31 mouse cellular contexts compared by ENCODE assay signal in the genomic region with DNA sequence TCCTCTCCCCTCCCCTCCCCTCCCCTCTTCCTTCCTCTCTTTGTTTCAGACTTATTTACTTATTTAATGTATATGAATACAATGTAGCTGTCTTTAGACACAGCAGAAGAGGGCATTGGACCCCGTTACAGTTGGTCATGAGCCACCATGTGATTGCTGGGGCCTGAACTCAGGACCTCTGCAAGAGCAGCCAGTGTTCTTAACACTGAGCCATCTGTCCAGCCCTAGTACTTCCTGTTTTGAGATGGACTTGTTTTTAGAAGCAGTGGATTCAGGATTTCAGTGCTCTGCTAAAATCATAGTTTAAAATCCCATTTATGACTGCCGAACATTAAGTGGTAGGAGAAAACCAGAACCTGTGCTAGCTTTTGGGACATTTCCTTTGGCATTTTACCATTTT. TPM values are rescaled to one million over a fixed set of nuclear protein-coding genes. Genes with fewer than 3 reads are reported as not detected.
A peak's percentile ranks its signal among the peaks of the same experiment; 100 is the strongest.
DNase-seq lines count a peak whose midpoint lies in the region; ATAC-seq and TF ChIP-seq lines count a peak whose summit lies in the region.
"Had no signal": no experiment of that assay in that cellular context is flagged by ENCODE, and none has a peak within 500 bp of the region (broad histone marks: within the 10 kb centered on the region; RNA-seq: fewer than 3 reads in every experiment).

No protein-coding gene starts in this region.

- intact Hi-C loops in heart, adult 2 months (cut with DNase I) = loop anchor here (5.0 kb wide), 1 partner anchor 81 kb away; no protein-coding TSS in a partner anchor

- peaks cover 10% of the 10 kb centered on the region for H3K79me2 ChIP-seq in heart, adult 2 months (replicated peaks; ENCODE audit: control insufficient read depth, insufficient read depth, low read length)

- 0 out of 2 replicates have a peak overlapping the region, but pooled peaks have one; percentile 7 for H3K4me2 ChIP-seq in lung, embryonic 14.5 days
- H3K4me2 ChIP-seq: embryonic facial prominence, embryonic 13.5 days; forebrain, embryonic 12.5 days; heart, embryonic 11.5 days; hindbrain, embryonic 14.5 days; limb, embryonic 15.5 days; liver, embryonic 13.5 days; midbrain, embryonic 12.5 days; neural tube, embryonic 12.5 days had no signal

- H3K36me3 ChIP-seq in heart, adult 2 months (ENCODE audit: control insufficient read depth, insufficient read depth, low read length) = peaks cover 36% of the 10 kb centered on the region
- 0 out of 2 replicates have a peak, but pooled peaks cover 2% of the 10 kb centered on the region for H3K36me3 ChIP-seq in heart, embryonic 10.5 days
- no peaks in the 10 kb centered on the region for H3K36me3 ChIP-seq in lung, embryonic 14.5 days (ENCODE audit: insufficient read depth)
- H3K36me3 ChIP-seq: embryonic facial prominence, embryonic 13.5 days; forebrain, embryonic 12.5 days; limb, embryonic 15.5 days; midbrain, embryonic 12.5 days; neural tube, embryonic 12.5 days had no signal

- H3K27ac ChIP-seq in heart, adult 2 months = peak overlapping the region; percentile 6; the same call in 1 of the 2 replicates
- H3K27ac ChIP-seq in heart, embryonic 10.5 days = no peak overlapping the region
- H3K27ac ChIP-seq in lung, embryonic 14.5 days (ENCODE audit: low read depth) = no peak overlapping the region
- H3K27ac ChIP-seq in bone marrow macrophage, adult 2 months (ENCODE audit: insufficient read depth, low read depth, low read length) = peak overlapping the region; percentile 98
- H3K27ac ChIP-seq: embryonic facial prominence, embryonic 13.5 days; forebrain, embryonic 12.5 days; hindbrain, embryonic 14.5 days; limb, embryonic 10.5 days; limb, embryonic 15.5 days; liver, embryonic 13.5 days; midbrain, embryonic 12.5 days; neural tube, embryonic 12.5 days had no signal

- DNase-seq in heart, adult 2 months = no peak
- DNase-seq in heart, embryonic 10.5 days (ENCODE audit: low spot score) = no peak
- DNase-seq in lung, embryonic 14.5 days = peak; percentile 9
- no peak for DNase-seq in lung, adult 2 months
- DNase-seq in 416B (ENCODE audit: low read depth) = peak; percentile 62
- DNase-seq in right cerebral cortex, postnatal 36 days (ENCODE audit: low spot score in 2 of 2) = no peak
- DNase-seq: adrenal gland, postnatal 14 days; cerebellum, adult 18-20 months; cerebellum, postnatal 10 days; forebrain, postnatal 0 days; gastrocnemius, postnatal 14 days; heart, postnatal 10 days; kidney, postnatal 25 days; liver, embryonic 13.5 days; right cerebral cortex, adult 18-20 months; right cerebral cortex, postnatal 4 days had no signal

- no peak for TF ChIP-seq CTCF in heart, adult 2 months (IDR thresholded peaks at IDR 0.05)
- no peak for TF ChIP-seq CTCF in lung, embryonic 14.5 days (IDR thresholded peaks at IDR 0.05; ENCODE audit: low read depth)
- TF ChIP-seq CTCF in lung, adult 2 months (IDR thresholded peaks at IDR 0.05; ENCODE audit: insufficient read depth, low read length) = no peak
- no peak for TF ChIP-seq CTCF in bone marrow macrophage, adult 2 months (IDR thresholded peaks at IDR 0.05; ENCODE audit: low read depth, low read length)

- H3K4me1 ChIP-seq in heart, adult 2 months (ENCODE audit: control insufficient read depth, insufficient read depth, low read length) = peaks cover 12% of the 10 kb centered on the region
- peaks cover 15% of the 10 kb centered on the region for H3K4me1 ChIP-seq in heart, embryonic 10.5 days
- peaks cover 5% of the 10 kb centered on the region; the same call in 1 of the 2 replicates for H3K4me1 ChIP-seq in lung, embryonic 14.5 days (ENCODE audit: insufficient read depth)
- H3K4me1 ChIP-seq in lung, adult 2 months (ENCODE audit: control insufficient read depth, insufficient read depth, low read length) = peaks cover 17% of the 10 kb centered on the region
- peaks cover 37% of the 10 kb centered on the region for H3K4me1 ChIP-seq in bone marrow macrophage, adult 2 months (ENCODE audit: control insufficient read depth, insufficient read depth, low read length)

- H3K9me3 ChIP-seq in heart, embryonic 10.5 days = no peaks in the 10 kb centered on the region
- no peaks in the 10 kb centered on the region for H3K9me3 ChIP-seq in lung, embryonic 14.5 days (ENCODE audit: low read depth, low read length)
- H3K9me3 ChIP-seq: embryonic facial prominence, embryonic 13.5 days; forebrain, embryonic 12.5 days; limb, embryonic 10.5 days; limb, embryonic 15.5 days; liver, embryonic 13.5 days; midbrain, embryonic 12.5 days; neural tube, embryonic 12.5 days had no signal

- TF ChIP-seq POLR2A in heart, adult 2 months (IDR thresholded peaks at IDR 0.05; ENCODE audit: insufficient read depth, low read depth, low read length) = no peak
- no peak for TF ChIP-seq POLR2A in lung, adult 2 months (IDR thresholded peaks at IDR 0.05; ENCODE audit: borderline replicate concordance, extremely low read depth, low read depth, low read length)
- no peak for TF ChIP-seq POLR2A in bone marrow macrophage, adult 2 months (IDR thresholded peaks at IDR 0.05; ENCODE audit: borderline replicate concordance, low read depth, low read length)

- no peak overlapping the region for H3K9ac ChIP-seq in heart, adult 2 months (ENCODE audit: low read depth, low read length)
- H3K9ac ChIP-seq in lung, embryonic 14.5 days = no peak overlapping the region
- H3K9ac ChIP-seq: embryonic facial prominence, embryonic 13.5 days; forebrain, embryonic 12.5 days; forebrain, postnatal 0 days; hindbrain, embryonic 14.5 days; limb, embryonic 15.5 days; midbrain, embryonic 12.5 days; neural tube, embryonic 12.5 days had no signal

- no peaks in the 10 kb centered on the region for H3K27me3 ChIP-seq in heart, adult 2 months (ENCODE audit: control insufficient read depth, insufficient read depth, low read length)
- no peaks in the 10 kb centered on the region for H3K27me3 ChIP-seq in heart, embryonic 10.5 days (ENCODE audit: insufficient read depth, poor library complexity, severe bottlenecking)
- no peaks in the 10 kb centered on the region for H3K27me3 ChIP-seq in lung, embryonic 14.5 days (ENCODE audit: insufficient read depth, low read length)
- H3K27me3 ChIP-seq: embryonic facial prominence, embryonic 13.5 days; forebrain, embryonic 12.5 days; limb, embryonic 15.5 days; liver, embryonic 13.5 days; midbrain, embryonic 12.5 days; neural tube, embryonic 12.5 days had no signal

- H3K4me3 ChIP-seq in heart, adult 2 months = no peak overlapping the region
- no peak overlapping the region for H3K4me3 ChIP-seq in heart, embryonic 10.5 days
- H3K4me3 ChIP-seq in lung, embryonic 14.5 days (ENCODE audit: low read depth, low read length) = no peak overlapping the region
- no peak overlapping the region for H3K4me3 ChIP-seq in lung, adult 2 months (replicated peaks; ENCODE audit: extremely low read depth, low read depth, low read length)
- H3K4me3 ChIP-seq in bone marrow macrophage, adult 2 months (ENCODE audit: insufficient read depth, low read length) = no peak overlapping the region
- H3K4me3 ChIP-seq: embryonic facial prominence, embryonic 13.5 days; forebrain, embryonic 12.5 days; limb, embryonic 10.5 days; limb, embryonic 15.5 days; liver, embryonic 13.5 days; midbrain, embryonic 12.5 days; myocyte; neural tube, embryonic 12.5 days had no signal

- TF ChIP-seq EP300 in heart, adult 2 months (IDR thresholded peaks at IDR 0.05; ENCODE audit: insufficient read depth, low read depth, low read length) = no peak

- no peak for ATAC-seq in lung, embryonic 14.5 days (ENCODE audit: insufficient read depth)
- ATAC-seq in erythroid progenitor cell, adult 5-6 weeks (replicated peaks; ENCODE audit: low FRiP score, poor library complexity, severe bottlenecking) = no peak
- ATAC-seq: CD4-positive, CD25-positive, alpha-beta regulatory T cell, adult 4 months; forebrain, postnatal 0 days; intestine, postnatal 0 days; lung, postnatal 0 days had no signal

- WGBS in heart, adult 2 months = 37% methylated on average over 2 of the region's 2 CpGs
- 83% methylated on average over 2 of the region's 2 CpGs for WGBS in heart, embryonic 10.5 days
- WGBS in lung, embryonic 14.5 days = 68% methylated on average over 2 of the region's 2 CpGs
- 50% methylated on average over 2 of the region's 2 CpGs for WGBS in lung, adult 2 months

RNA-seq across cellular contexts. Expression of a gene that starts 4.0 kb away (rescaled TPM):
- total RNA-seq in heart, adult 2 months (2021) = 10 to 100 TPM; 43.6 to 51.6 TPM
- polyA plus RNA-seq in heart, adult 2 months (2012; rRNA removed) = 51.7 and 60.9 TPM in 2 replicates
- polyA plus RNA-seq in heart, embryonic 10.5 days (2016; fragmentation: Nextera tagmentation; extraction: Ambion mirVana) = 146 and 152 TPM in 2 replicates
- polyA plus RNA-seq in lung, embryonic 14.5 days (2014; fragmentation: Nextera tagmentation; extraction: Ambion mirVana) = 153 and 156 TPM in 2 replicates
- 103 and 128 TPM in 2 replicates for polyA plus RNA-seq in lung, adult 2 months (2012; rRNA removed)
- polyA plus RNA-seq in bone marrow macrophage, adult 2 months (2012; ENCODE audit: insufficient read depth, insufficient read length, missing spikeins) = 99.3 and 107 TPM in 2 replicates
- 44.9 and 65.6 TPM in 2 replicates for total RNA-seq in erythroid progenitor cell, adult 5-6 weeks (2015; ENCODE audit: low replicate concordance)
- 37.0 and 57.2 TPM in 2 replicates for total RNA-seq in erythroid progenitor cell, adult 5-6 weeks (2017; ENCODE audit: low replicate concordance)

RNA-seq across cellular contexts. Expression of a gene that starts 14.4 kb away (rescaled TPM):
- total RNA-seq in heart, adult 2 months (2021) = 1 to 10 TPM; 1.2 to 1.5 TPM
- 3.5 and 3.9 TPM in 2 replicates for polyA plus RNA-seq in heart, adult 2 months (2012; rRNA removed)
- polyA plus RNA-seq in heart, embryonic 10.5 days (2016; fragmentation: Nextera tagmentation; extraction: Ambion mirVana) = 0.78 and 1.7 TPM in 2 replicates
- 2.5 and 2.7 TPM in 2 replicates for polyA plus RNA-seq in lung, embryonic 14.5 days (2014; fragmentation: Nextera tagmentation; extraction: Ambion mirVana)
- 10.6 and 11.8 TPM in 2 replicates for polyA plus RNA-seq in lung, adult 2 months (2012; rRNA removed)
- polyA plus RNA-seq in bone marrow macrophage, adult 2 months (2012; ENCODE audit: insufficient read depth, insufficient read length, missing spikeins) = 1.0 and 1.6 TPM in 2 replicates
- total RNA-seq in erythroid progenitor cell, adult 5-6 weeks (2015; ENCODE audit: low replicate concordance) = not detected in 2 replicates
- not detected in 2 replicates for total RNA-seq in erythroid progenitor cell, adult 5-6 weeks (2017; ENCODE audit: low replicate concordance)

RNA-seq across cellular contexts. Expression of a gene that starts 26.0 kb away (rescaled TPM):
- total RNA-seq in heart, adult 2 months (2021) = under 1 TPM; 0.26 to 0.32 TPM
- 0.33 and 0.59 TPM in 2 replicates for polyA plus RNA-seq in heart, adult 2 months (2012; rRNA removed)
- 0.38 and 0.54 TPM in 2 replicates for polyA plus RNA-seq in heart, embryonic 10.5 days (2016; fragmentation: Nextera tagmentation; extraction: Ambion mirVana)
- 0.41 and 0.86 TPM in 2 replicates for polyA plus RNA-seq in lung, embryonic 14.5 days (2014; fragmentation: Nextera tagmentation; extraction: Ambion mirVana)
- polyA plus RNA-seq in lung, adult 2 months (2012; rRNA removed) = 1.6 and 1.8 TPM in 2 replicates
- polyA plus RNA-seq in bone marrow macrophage, adult 2 months (2012; ENCODE audit: insufficient read depth, insufficient read length, missing spikeins) = 1.3 and 1.4 TPM in 2 replicates
- total RNA-seq in erythroid progenitor cell, adult 5-6 weeks (2015; ENCODE audit: low replicate concordance) = not detected in 2 replicates
- not detected in 2 replicates for total RNA-seq in erythroid progenitor cell, adult 5-6 weeks (2017; ENCODE audit: low replicate concordance)
- total RNA-seq: common myeloid progenitor, adult 5-6 weeks had no signal

RNA-seq across cellular contexts. Expression of a gene that starts 39.6 kb away (rescaled TPM):
- total RNA-seq in heart, adult 2 months (2021) = 10 to 100 TPM; 24.9 to 25.7 TPM
- 35.8 and 38.2 TPM in 2 replicates for polyA plus RNA-seq in heart, adult 2 months (2012; rRNA removed)
- polyA plus RNA-seq in heart, embryonic 10.5 days (2016; fragmentation: Nextera tagmentation; extraction: Ambion mirVana) = 15.4 and 16.8 TPM in 2 replicates
- polyA plus RNA-seq in lung, embryonic 14.5 days (2014; fragmentation: Nextera tagmentation; extraction: Ambion mirVana) = 22.4 and 24.8 TPM in 2 replicates
- polyA plus RNA-seq in lung, adult 2 months (2012; rRNA removed) = 90.1 and 92.0 TPM in 2 replicates
- 39.9 and 48.7 TPM in 2 replicates for polyA plus RNA-seq in bone marrow macrophage, adult 2 months (2012; ENCODE audit: insufficient read depth, insufficient read length, missing spikeins)
- 0.84 and 2.9 TPM in 2 replicates for total RNA-seq in erythroid progenitor cell, adult 5-6 weeks (2015; ENCODE audit: low replicate concordance)
- 3.2 and 6.6 TPM in 2 replicates for total RNA-seq in erythroid progenitor cell, adult 5-6 weeks (2017; ENCODE audit: low replicate concordance)

RNA-seq across cellular contexts. Expression of a gene that starts 52.3 kb away (rescaled TPM):
- total RNA-seq in heart, adult 2 months (2021) = 10 to 100 TPM; 42.3 to 47.7 TPM
- 83.7 and 85.4 TPM in 2 replicates for polyA plus RNA-seq in heart, adult 2 months (2012; rRNA removed)
- 133 and 147 TPM in 2 replicates for polyA plus RNA-seq in heart, embryonic 10.5 days (2016; fragmentation: Nextera tagmentation; extraction: Ambion mirVana)
- 96.6 and 102 TPM in 2 replicates for polyA plus RNA-seq in lung, embryonic 14.5 days (2014; fragmentation: Nextera tagmentation; extraction: Ambion mirVana)
- 44.5 and 48.4 TPM in 2 replicates for polyA plus RNA-seq in lung, adult 2 months (2012; rRNA removed)
- polyA plus RNA-seq in bone marrow macrophage, adult 2 months (2012; ENCODE audit: insufficient read depth, insufficient read length, missing spikeins) = 13.6 and 19.1 TPM in 2 replicates
- total RNA-seq in erythroid progenitor cell, adult 5-6 weeks (2015; ENCODE audit: low replicate concordance) = 0.84 and 35.3 TPM in 2 replicates
- total RNA-seq in erythroid progenitor cell, adult 5-6 weeks (2017; ENCODE audit: low replicate concordance) = 3.3 and 5.1 TPM in 2 replicates

Comparison
In these comparisons a context has a peak if more than half of its experiments do, and no peak if none do; other contexts are left out.
1. DNase-seq: peak in lung, embryonic 14.5 days (single experiment) and 416B (single experiment); none in heart, adult 2 months (0 of 2), heart, embryonic 10.5 days (single experiment), lung, adult 2 months (single experiment) and right cerebral cortex, postnatal 36 days (0 of 2).
2. H3K27ac ChIP-seq: peak in heart, adult 2 months (single experiment) and bone marrow macrophage, adult 2 months (single experiment); none in heart, embryonic 10.5 days (single experiment) and lung, embryonic 14.5 days (single experiment).